17 mouse cellular contexts compared by ENCODE assay signal in the genomic region with DNA sequence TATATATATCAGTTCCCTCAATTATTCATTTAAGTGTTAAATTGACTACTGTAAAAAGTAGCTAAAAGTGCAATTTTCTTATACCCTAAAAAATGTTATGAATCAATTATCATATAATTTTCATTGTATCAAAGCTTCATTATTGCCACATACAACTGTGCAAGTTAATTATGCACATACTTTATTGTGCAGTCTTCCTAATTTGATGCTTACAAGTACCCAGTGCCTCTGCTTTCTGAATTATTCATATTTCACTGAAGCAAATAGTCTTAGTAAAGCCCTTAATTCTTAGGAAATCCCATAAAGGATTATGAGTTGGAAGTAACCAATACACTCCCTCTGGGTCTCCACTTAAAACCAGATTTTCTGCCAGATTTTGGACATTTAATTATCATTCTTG.
DNase-seq lines count a peak whose midpoint lies in the region; ATAC-seq and TF ChIP-seq lines count a peak whose summit lies in the region.
"Had no signal": no experiment of that assay in that cellular context is flagged by ENCODE, and none has a peak within 500 bp of the region (broad histone marks: within the 10 kb centered on the region; RNA-seq: fewer than 3 reads in every experiment).

No protein-coding gene starts in this region.

- no peak overlapping the region for H3K4me3 ChIP-seq in midbrain, embryonic 12.5 days
- H3K4me3 ChIP-seq in midbrain, postnatal 0 days (ENCODE audit: low read depth, low read length) = no peak overlapping the region
- no peak overlapping the region for H3K4me3 ChIP-seq in midbrain, embryonic 16.5 days (ENCODE audit: low read depth, low read length)
- H3K4me3 ChIP-seq in midbrain, embryonic 13.5 days (replicated peaks) = no peak overlapping the region
- H3K4me3 ChIP-seq: embryonic facial prominence, embryonic 10.5 days; embryonic facial prominence, embryonic 12.5 days; forebrain, embryonic 13.5 days had no signal

- no peaks in the 10 kb centered on the region for H3K9me3 ChIP-seq in midbrain, embryonic 12.5 days
- no peaks in the 10 kb centered on the region for H3K9me3 ChIP-seq in midbrain, postnatal 0 days (ENCODE audit: low read length)
- no peaks in the 10 kb centered on the region for H3K9me3 ChIP-seq in midbrain, embryonic 16.5 days (replicated peaks; ENCODE audit: control insufficient read depth, low read length, poor library complexity, severe bottlenecking)
- no peaks in the 10 kb centered on the region for H3K9me3 ChIP-seq in midbrain, embryonic 13.5 days
- H3K9me3 ChIP-seq: embryonic facial prominence, embryonic 10.5 days; embryonic facial prominence, embryonic 12.5 days; forebrain, embryonic 13.5 days had no signal

- no peaks in the 10 kb centered on the region for H3K4me1 ChIP-seq in midbrain, embryonic 12.5 days
- H3K4me1 ChIP-seq in midbrain, postnatal 0 days (ENCODE audit: insufficient read depth, low read length) = no peaks in the 10 kb centered on the region
- H3K4me1 ChIP-seq in midbrain, embryonic 16.5 days (ENCODE audit: control insufficient read depth, insufficient read depth, low read length) = no peaks in the 10 kb centered on the region
- H3K4me1 ChIP-seq in midbrain, embryonic 13.5 days (replicated peaks) = no peaks in the 10 kb centered on the region
- H3K4me1 ChIP-seq: embryonic facial prominence, embryonic 10.5 days; embryonic facial prominence, embryonic 12.5 days; forebrain, embryonic 13.5 days had no signal

- H3K4me2 ChIP-seq in midbrain, embryonic 12.5 days (replicated peaks) = no peak overlapping the region
- H3K4me2 ChIP-seq in midbrain, postnatal 0 days (ENCODE audit: low read depth, low read length, poor library complexity, severe bottlenecking) = no peak overlapping the region
- H3K4me2 ChIP-seq in midbrain, embryonic 16.5 days (ENCODE audit: low read length) = no peak overlapping the region
- no peak overlapping the region for H3K4me2 ChIP-seq in midbrain, embryonic 13.5 days (replicated peaks)
- H3K4me2 ChIP-seq: embryonic facial prominence, embryonic 12.5 days; forebrain, embryonic 13.5 days had no signal

- H3K27ac ChIP-seq in midbrain, embryonic 12.5 days (replicated peaks) = no peak overlapping the region
- H3K27ac ChIP-seq in midbrain, postnatal 0 days (ENCODE audit: low read depth, low read length) = no peak overlapping the region
- no peak overlapping the region for H3K27ac ChIP-seq in midbrain, embryonic 16.5 days (ENCODE audit: low read length)
- no peak overlapping the region for H3K27ac ChIP-seq in midbrain, embryonic 13.5 days
- H3K27ac ChIP-seq: embryonic facial prominence, embryonic 10.5 days; embryonic facial prominence, embryonic 12.5 days; forebrain, embryonic 13.5 days had no signal

- DNase-seq in midbrain, postnatal 0 days (ENCODE audit: low spot score) = no peak
- no peak for DNase-seq in kidney, postnatal 36 days
- DNase-seq: adrenal gland, adult 2 months; adrenal gland, postnatal 10 days; adrenal gland, postnatal 25 days; cerebellum, adult 11-12 months; cerebellum, adult 2 months; cerebellum, adult 9-10 months; cerebellum, postnatal 10 days; cerebellum, postnatal 25 days had no signal

- peak; percentile 66 for ATAC-seq in midbrain, embryonic 12.5 days (ENCODE audit: low FRiP score, low read depth)
- ATAC-seq in midbrain, postnatal 0 days (ENCODE audit: low FRiP score) = no peak
- peak; percentile 66 for ATAC-seq in midbrain, embryonic 16.5 days
- ATAC-seq in midbrain, embryonic 13.5 days = no peak
- ATAC-seq: forebrain, embryonic 13.5 days; forebrain, embryonic 16.5 days had no signal

- TF ChIP-seq CTCF in midbrain, postnatal 0 days (IDR thresholded peaks at IDR 0.05) = no peak

- no peaks in the 10 kb centered on the region for H3K27me3 ChIP-seq in midbrain, embryonic 12.5 days
- no peaks in the 10 kb centered on the region for H3K27me3 ChIP-seq in midbrain, postnatal 0 days (ENCODE audit: insufficient read depth, low read length)
- H3K27me3 ChIP-seq in midbrain, embryonic 16.5 days (ENCODE audit: control insufficient read depth, insufficient read depth, low read depth, low read length) = no peaks in the 10 kb centered on the region
- H3K27me3 ChIP-seq in midbrain, embryonic 13.5 days = no peaks in the 10 kb centered on the region
- H3K27me3 ChIP-seq: embryonic facial prominence, embryonic 12.5 days; forebrain, embryonic 13.5 days had no signal

- no peak overlapping the region for H3K9ac ChIP-seq in midbrain, embryonic 12.5 days (replicated peaks)
- no peak overlapping the region for H3K9ac ChIP-seq in midbrain, postnatal 0 days (replicated peaks; ENCODE audit: low read length, poor library complexity, severe bottlenecking)
- H3K9ac ChIP-seq in midbrain, embryonic 16.5 days (ENCODE audit: low read depth, low read length) = no peak overlapping the region
- no peak overlapping the region for H3K9ac ChIP-seq in midbrain, embryonic 13.5 days (replicated peaks)
- H3K9ac ChIP-seq: embryonic facial prominence, embryonic 12.5 days; forebrain, embryonic 13.5 days had no signal

- H3K36me3 ChIP-seq in midbrain, embryonic 12.5 days = no peaks in the 10 kb centered on the region
- no peaks in the 10 kb centered on the region for H3K36me3 ChIP-seq in midbrain, postnatal 0 days (ENCODE audit: insufficient read depth, low read length)
- no peaks in the 10 kb centered on the region for H3K36me3 ChIP-seq in midbrain, embryonic 16.5 days (ENCODE audit: control insufficient read depth, insufficient read depth, low read length)
- H3K36me3 ChIP-seq in midbrain, embryonic 13.5 days = no peaks in the 10 kb centered on the region
- H3K36me3 ChIP-seq: embryonic facial prominence, embryonic 10.5 days; embryonic facial prominence, embryonic 12.5 days had no signal

Comparison
In these comparisons a context has a peak if more than half of its experiments do, and no peak if none do; other contexts are left out.
1. ATAC-seq: peak in midbrain, embryonic 12.5 days (single experiment) and midbrain, embryonic 16.5 days (single experiment); none in midbrain, postnatal 0 days (single experiment) and midbrain, embryonic 13.5 days (single experiment).